Mouse (Mus musculus) ES-Bruce4 (cell line): Measurements from ENCODE around the gene Klre1.

ENCODE experiments used
- CTCF ChIP-seq: IDR thresholded peaks from one replicate; pipeline ENCODE4 v1.8.1; 2011; ENCODE audit warnings: low read depth, low read length
- POLR2A ChIP-seq: IDR thresholded peaks from one replicate; pipeline ENCODE4 v1.8.1; 2011; ENCODE audit warnings: low read length; ENCODE audit not compliant: insufficient read depth

- TF ChIP-seq CTCF = no peak
- TF ChIP-seq POLR2A = no peak
Measured at GRCm38 (mm10) chr6:129541931-129542330, 35.8 kb upstream of the Klre1 start.
